Mouse (Mus musculus): Measurements from ENCODE around the gene Nsmce4a.
"Not testable (repeated sequence)": the region's sequence is repeated elsewhere in the genome, so short reads cannot be mapped to it uniquely, and the experiment has no call there.

The Nsmce4a gene

DNA sequence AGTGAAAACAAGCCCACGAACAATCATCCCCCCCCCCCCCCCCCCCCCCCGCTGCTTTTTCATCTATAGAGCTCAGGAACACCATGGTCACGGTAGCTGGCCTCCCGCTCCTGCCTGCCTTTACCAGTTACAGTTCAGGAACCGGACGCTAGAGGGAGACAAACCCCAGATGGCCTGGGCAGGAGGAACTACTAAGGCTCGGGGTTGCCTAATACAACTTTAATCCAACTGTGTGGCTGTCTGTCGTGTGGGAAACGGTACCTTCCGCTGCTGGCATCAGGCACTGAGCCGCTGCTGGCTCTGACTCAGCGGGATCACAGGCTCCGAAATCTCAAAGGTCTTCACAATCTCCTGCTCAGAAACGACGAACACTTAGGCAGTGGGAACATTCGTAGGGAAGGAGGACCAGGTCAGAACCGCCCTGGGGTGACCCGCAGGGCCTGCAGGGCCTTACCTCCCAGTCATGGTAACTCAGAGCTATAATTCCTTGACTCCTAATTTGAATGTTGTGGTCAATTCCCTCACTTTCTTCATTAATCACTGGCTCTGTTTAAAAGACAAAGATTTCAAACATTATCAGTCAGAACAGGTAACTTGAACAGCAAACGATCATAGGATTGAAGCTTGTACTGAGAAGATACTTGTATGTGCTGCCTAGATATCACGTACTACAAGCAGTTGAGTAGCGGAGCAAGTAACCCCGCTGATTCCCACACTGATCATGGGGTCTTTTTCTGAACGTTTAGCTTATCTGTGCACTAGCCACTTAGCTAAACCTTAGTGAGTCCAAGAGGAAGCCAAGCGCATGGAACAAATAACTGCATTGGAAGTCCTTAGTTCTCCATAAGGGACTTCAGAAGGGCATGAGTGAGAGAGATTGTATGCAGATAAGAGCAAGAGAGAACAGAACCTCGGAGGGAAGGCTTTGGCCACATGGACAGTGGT lies 39.3 kb downstream of the Nsmce4a start:
- DNase-seq (ENCODE audit: low spot score), result peak; percentile 74

DNA sequence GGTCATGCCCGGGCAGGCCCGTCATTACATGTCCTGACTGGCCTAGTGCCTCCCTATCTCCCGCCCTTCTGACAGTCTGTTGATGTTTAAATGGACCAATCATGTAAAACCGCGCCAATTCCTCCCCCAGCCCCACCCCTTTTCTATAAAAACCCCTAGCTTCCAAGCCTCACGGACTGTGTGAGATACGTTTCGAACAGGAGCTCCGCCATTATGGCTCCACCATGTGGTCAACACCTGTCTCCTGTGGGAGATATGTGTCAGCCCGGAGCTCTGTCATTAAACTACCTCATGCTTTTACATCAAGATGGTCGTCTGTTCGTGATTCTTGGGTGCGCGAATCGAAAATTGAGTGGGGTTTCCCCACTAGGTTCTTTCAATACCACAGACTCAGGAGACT lies 41.8 kb downstream of the Nsmce4a start:
- not testable (repeated sequence) for DNase-seq (ENCODE audit: low spot score)

DNA sequence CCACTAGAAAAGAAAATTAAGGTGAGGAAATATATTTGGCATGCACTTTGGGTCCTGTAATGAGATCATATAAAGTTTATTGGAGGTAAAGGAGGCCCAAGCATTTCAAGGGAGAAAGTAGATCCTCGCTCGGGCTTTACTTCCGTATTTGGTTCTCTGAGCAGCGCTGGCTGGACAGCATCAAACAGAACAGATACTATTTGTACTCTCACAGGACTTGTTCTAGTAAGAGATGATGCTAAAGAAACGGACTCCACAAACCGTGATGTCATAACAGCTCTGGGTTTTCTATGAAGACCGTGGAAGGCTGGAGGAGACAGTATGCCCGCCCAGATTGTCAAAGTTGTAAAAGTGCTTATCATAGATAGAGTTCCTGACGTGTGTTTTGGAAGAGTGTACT lies 45.6 kb downstream of the Nsmce4a start:
- DNase-seq (ENCODE audit: low spot score), result no peak

DNA sequence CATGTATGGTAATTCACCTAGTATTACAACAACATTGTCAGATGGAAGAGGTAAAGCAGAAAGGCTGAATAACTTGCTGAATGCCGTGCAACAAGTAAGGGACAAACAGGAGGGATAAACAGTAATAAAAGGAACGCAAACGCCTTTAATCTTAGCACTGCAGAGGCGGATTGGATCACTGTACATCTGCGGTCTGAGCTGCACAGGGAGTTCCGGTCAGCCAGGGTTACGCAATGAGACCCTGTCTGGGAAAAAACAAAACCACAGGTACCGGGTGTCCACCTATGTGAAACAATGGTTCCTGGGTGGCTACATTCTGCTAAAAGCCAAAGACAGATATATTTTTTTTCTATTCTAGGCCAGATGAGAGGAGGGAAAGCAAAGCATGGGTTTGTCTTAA lies 49.5 kb downstream of the Nsmce4a start:
- no peak for DNase-seq (ENCODE audit: low spot score)

DNA sequence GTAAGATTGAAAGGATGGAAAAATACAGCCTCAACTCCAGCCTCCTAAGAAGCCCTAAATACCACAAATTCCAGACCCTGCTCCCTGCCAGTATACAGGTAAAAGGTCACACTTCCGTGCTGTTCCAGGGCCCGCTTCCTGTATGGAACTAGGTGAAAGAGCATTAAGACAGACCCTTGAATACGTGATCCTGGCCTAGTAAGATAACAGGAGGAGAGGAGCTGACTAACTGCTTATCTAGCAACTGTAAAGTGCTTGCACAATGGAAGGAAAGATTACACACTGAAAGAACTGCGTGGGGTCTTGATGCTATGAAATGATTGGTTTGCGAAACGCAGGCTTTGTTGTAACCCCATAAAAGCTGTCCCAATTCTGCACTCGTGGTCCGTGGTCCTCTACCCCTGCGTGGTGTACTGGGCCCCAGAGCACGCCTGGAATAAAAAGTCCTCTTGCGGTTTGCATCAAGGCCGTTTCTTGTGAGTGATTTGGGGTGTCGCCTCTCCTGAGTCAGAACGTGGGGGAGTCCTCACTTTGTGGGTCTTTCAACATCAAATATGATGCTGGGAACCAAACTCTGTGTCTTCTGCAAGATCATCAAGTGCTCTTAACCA lies 52.0 kb downstream of the Nsmce4a start:
- DNase-seq (ENCODE audit: low spot score), result no peak

DNA sequence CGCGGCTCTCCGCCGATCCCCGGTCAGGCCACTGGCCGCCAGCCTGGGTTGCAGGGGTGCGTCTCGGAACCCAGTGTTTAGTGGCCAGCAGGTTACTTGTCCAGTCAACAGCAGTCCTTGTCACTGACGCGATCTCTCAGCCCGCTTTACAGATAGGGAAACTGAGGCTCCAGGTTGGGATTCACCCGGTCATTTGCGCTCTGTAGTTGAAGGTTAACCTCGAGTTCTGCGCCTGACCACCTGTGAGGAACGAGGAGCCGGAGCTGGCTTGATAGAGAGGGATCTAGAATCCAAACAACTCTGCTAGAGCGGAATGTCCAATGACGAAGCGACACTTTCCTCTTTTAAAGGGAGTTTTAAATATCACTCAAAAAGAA lies 52.9 kb downstream of the Nsmce4a start, which contains the start of gene Ate1:
Gene Ate1 (minus strand): TSS at position 321 of the 377 bp plus-strand sequence.
- no peak for DNase-seq (ENCODE audit: low spot score)

DNA sequence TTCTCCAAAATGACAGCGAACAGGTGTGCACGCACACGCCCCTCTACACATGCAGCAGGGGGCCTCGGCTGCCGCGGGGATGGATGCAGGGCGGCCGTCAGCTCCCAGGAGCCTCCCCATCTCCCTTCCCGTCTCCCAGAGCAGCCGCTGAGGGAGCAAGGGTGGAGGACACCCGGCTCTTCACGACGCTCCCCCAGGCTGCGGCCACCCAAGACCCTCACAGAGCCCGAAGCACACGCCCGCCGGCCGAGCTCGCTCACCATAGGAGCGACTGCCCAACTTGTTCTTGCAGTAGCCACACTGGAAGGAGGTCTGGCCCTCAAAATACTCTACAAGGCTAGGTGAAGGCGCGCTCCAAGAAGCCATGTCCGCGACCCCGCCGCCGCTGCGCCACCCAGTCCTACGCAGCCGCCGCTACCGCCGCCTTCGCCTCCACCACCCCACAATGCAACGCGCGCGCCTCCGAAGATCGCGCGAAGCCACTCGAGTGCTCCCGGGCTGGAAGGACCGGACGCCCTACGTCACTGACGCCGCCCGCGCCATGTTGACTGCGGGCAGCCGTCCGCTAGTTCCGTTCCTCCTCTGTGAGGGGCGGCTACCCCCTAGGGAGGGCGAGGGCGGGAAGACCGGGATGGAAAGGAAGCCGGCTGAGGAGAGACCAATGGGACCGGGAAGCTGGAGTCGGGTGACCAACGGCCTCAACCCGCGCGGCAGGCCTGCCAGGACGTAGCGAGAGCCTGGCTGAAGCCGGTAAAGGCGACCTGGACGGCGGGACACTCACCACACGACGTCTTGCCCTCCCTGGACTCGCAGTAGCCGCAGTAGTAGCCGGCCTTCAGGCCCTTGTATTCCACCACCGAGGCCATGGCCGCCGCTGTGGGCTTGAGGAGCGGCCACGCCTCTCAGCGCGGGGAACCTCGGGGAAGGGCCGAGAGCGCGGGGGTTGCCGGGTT lies 53.5 kb downstream of the Nsmce4a start:
- DNase-seq (ENCODE audit: low spot score), result peak; percentile 89

DNA sequence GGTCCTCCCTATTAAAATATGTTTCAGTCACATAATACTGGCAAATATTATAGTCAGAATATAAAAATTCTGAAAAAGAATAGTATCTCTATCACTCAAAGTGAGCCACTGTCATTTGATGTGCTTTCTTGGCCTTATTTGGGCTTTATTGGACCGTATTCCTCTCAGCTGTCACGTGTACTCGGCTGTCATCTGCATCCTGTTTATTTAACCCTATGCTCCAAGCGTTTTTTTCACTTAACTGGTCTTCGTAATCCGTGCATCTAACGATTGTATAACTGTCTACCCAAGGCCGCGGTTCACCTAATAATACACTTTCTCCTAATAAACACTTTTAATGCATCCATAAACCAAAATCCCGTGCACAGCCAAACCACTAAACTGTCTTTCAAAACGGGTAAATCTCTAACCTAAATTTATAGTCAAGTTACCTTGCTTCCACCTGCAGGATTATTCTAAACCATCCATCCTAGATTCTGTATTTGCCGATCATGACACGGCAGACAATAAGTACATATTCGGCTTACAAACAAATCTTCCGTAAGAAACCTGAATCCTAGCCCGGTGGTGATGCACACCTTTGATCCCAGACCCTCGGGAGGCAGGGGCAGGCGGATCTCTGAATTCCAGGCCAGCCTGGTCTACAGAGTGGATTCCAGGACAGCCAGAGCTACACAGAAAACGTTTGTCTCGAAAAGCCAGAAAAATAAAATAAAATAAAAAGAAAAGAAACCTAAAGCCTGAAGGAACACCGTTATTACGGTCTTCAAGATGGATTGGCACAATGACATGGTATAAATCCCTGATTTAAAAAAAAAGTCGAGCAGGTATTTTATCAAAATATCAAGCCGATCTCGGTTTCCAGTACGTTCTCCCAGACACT lies 54.5 kb downstream of the Nsmce4a start:
- DNase-seq (ENCODE audit: low spot score), result no peak

DNA sequence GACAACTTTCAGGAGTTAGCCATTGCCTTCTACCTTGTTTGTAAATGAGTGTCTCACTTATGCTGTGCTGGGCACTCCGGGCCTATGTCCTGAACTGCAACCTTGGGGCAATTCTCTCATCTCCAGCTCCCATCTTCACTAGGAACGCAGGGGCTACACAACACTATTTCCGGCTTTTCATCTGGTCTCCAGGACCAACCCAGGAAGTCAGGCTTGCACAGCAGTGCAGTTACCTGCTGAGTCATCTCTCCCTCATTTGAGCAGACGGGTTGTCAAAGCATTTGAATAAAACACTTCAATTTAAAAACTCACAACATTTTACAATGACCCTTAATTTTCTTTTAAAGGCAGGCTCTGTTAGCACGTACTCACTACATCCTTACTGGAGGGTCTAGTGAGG lies 62.7 kb downstream of the Nsmce4a start:
- DNase-seq (ENCODE audit: low spot score), result no peak

DNA sequence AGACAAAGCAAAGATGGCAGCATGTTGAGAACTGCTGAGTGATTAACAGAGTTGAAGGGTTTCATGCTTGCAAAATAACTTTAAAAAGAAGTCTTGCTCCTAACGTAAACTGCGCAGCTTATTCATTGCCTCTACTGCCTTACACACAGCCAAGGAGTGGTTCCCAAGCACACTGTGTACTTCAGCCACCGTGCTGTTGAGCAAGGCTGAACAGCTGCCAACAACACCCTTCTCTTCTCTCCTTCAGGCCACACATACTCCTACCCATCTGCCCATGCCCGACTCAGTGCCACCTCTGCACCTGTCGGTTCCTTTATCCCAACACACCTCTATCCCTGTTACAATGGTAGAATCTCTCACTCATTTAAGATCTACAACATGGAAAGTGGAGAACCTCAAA lies 69.9 kb downstream of the Nsmce4a start:
- DNase-seq (ENCODE audit: low spot score), result no peak

DNA sequence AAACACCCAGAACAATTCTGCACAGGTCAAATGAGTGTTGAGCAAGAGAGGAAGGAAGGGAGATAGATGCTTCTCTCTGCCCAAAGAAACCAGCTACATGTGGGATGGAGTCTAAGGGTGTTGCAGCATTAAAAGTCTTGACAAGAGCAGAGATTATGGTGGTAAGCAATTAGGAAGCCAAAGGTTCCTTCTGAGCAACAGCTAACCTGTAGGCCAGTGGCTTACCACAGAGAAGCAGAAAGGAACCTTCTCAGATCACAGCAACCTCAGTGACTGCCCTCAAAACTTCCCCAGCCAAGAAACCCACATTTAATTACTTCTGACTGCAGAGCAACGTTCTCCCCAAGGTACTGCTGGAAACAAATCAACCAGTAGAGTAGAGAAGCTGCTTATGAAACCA lies 71.4 kb downstream of the Nsmce4a start:
- no peak for DNase-seq (ENCODE audit: low spot score)

DNA sequence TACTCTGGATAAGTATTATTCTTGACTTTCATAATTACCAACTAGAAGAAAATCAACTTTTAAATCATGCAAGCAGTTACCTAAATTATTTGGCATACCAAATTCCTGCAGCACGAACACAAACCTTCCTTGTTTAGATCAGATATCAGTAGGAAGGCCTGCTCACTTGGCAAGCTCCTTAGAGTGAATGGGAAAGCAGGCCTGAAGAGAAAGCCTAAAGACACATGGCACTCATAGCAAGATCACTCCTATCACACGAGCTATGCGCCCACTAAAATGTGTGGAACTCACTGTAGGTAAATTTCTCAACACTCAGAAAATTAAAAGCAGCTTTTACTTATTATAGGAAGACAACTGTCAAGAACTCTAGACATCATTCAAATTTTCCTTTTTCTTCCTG lies 79.6 kb downstream of the Nsmce4a start:
- DNase-seq (ENCODE audit: low spot score), result no peak

DNA sequence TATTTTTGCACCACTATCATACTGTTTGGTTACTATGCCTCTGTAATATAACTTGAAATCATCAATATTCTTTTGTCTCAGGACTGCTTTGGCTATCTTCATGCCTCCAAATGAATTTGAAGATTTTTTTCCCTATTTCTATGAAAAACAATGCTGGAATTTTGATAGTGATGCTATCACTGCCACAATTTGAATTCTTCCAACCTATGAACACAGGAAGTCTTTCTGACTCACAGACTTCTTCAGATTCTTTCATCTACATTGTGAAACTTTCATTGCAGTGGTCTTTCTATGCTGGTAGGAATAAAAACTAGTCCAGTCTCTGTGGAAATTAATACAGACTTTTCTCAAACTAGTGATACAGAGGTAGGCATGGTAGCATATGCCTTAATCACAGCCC lies 80.9 kb downstream of the Nsmce4a start:
- DNase-seq (ENCODE audit: low spot score), result no peak

All from spleen, adult 12 weeks (tissue).